Mouse (Mus musculus) erythroblast, embryonic 14.5 days (primary cell): ENCODE data around the gene Hsp90ab1.

ENCODE experiments used
- GATA1 ChIP-seq: IDR thresholded peaks from 2 replicates; pipeline ENCODE4 v1.6.1; 2012; ENCODE audit warnings: low read length, inconsistent platforms, mixed read lengths
- TAL1 ChIP-seq: IDR thresholded peaks from 3 replicates; pipeline ENCODE4 v1.6.1; 2012; ENCODE audit warnings: low read length, inconsistent platforms, mixed read lengths

- TF ChIP-seq GATA1 (no peak), TAL1 (no peak)
Measured at GRCm38 (mm10) chr17:45579554-45579953, 6.5 kb upstream of the Hsp90ab1 start.
